Mouse (Mus musculus): ENCODE results near the gene Scnn1a.

DNA sequence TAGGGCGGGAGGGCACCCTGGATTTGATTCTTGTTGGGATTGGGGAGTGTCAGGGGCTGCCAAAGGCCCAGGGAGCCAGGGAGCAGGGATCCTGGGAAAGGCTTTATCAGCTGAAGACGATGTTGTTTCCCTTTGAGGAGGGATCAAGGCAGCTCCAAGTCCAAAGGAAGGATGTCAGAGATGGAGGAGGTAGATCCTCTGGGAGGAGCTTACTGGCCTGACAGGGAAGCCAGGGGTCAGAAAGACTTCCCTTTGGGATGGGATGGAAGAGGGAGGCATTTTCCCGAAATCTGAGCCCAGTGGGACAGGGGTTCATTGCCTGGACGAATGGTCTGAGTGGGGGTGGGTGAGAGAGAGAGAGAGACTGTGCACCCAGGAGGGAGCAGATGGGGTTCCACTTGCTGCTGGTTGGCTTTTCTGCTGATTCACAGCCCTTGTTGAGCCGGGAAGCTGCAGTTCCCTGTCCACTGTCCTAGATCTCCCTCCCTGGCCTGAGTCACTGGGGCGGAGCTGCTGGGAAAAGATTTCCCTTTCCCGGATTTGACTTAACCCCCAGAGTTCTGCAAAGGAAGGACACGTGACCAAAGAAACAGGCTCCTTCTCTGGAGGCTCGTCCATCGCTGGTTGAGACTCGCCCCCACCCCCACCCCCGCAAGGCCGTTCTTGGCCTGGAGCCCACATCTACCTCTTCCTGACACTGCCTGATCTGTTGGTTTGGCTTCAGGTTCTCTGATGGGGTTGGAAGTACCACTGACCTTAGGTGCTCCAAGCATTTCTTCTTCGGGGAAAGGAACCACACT lies 34.1 kb downstream of the Scnn1a start:
- TF ChIP-seq CTCF (IDR thresholded peaks at IDR 0.05; ENCODE audit: extremely low read depth, insufficient read length, insufficient replicate concordance, low read depth, low read length) = no peak
- TF ChIP-seq POLR2A (IDR thresholded peaks at IDR 0.05; ENCODE audit: low read depth, low read length) = no peak; the same call in 1 of the 2 replicates

Data from small intestine, adult 2 months (tissue).